Mouse (Mus musculus) erythroblast, embryonic 14.5 days (primary cell): Measurements from ENCODE around the gene Srsf3.

Source experiments
- GATA1 ChIP-seq: IDR thresholded peaks from 2 replicates; pipeline ENCODE4 v1.6.1; 2012; ENCODE audit warnings: low read length, inconsistent platforms, mixed read lengths
- TAL1 ChIP-seq: IDR thresholded peaks from 3 replicates; pipeline ENCODE4 v1.6.1; 2012; ENCODE audit warnings: low read length, inconsistent platforms, mixed read lengths

GRCm38 (mm10) chr17:29063988-29064285 is 31.5 kb downstream of the Srsf3 start:
- TF ChIP-seq TAL1 = no peak
- TF ChIP-seq GATA1 = no peak
